In the genomic region with DNA sequence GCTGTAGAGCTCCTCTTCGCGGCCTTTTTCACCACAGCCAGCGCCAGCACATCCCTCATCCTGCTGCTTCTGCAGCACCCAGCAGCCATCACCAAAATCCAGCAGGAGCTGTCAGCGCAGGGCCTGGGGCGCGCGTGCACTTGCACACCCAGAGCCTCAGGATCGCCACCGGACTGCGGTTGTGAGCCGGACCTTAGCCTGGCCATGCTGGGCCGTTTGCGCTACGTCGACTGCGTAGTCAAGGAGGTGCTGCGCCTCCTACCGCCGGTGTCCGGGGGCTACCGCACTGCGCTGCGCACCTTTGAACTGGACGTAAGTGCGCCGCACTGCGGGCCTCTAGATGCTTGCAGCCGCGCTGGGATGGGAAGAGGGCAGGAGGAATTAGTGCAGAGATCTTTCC, we compare ENCODE assay signal across 10 mouse cellular contexts. TPM values are rescaled to one million over a fixed set of nuclear protein-coding genes. Genes with fewer than 3 reads are reported as not detected.
DNase-seq lines count a peak whose midpoint lies in the region; ATAC-seq and TF ChIP-seq lines count a peak whose summit lies in the region.
"Had no signal": no experiment of that assay in that cellular context is flagged by ENCODE, and none has a peak within 500 bp of the region (broad histone marks: within the 10 kb centered on the region; RNA-seq: fewer than 3 reads in every experiment).

No protein-coding gene starts in this region.

- intact Hi-C loops in heart, postnatal 14 days (cut with DNase I) = no loop called here

- peak overlapping the region; percentile 47 for H3K4me2 ChIP-seq in heart, embryonic 11.5 days
- peak overlapping the region; percentile 47 for H3K4me2 ChIP-seq in forebrain, embryonic 13.5 days

- no peak overlapping the region for H3K9ac ChIP-seq in heart, embryonic 11.5 days (ENCODE audit: low read depth, low read length)
- no peak overlapping the region for H3K9ac ChIP-seq in forebrain, embryonic 13.5 days

- ATAC-seq in heart, embryonic 11.5 days (replicated peaks; ENCODE audit: insufficient number of reproducible peaks, low FRiP score, low TSS enrichment) = no peak
- peak; percentile 23; the same call in 1 of the 2 replicates for ATAC-seq in forebrain, embryonic 13.5 days
- ATAC-seq in CD4-positive, CD25-positive, alpha-beta regulatory T cell, adult 4 months = no peak

- H3K4me3 ChIP-seq in heart, embryonic 11.5 days (ENCODE audit: low read depth, low read length) = peak overlapping the region; percentile 17; the same call in 1 of the 2 replicates
- peak overlapping the region; percentile 11 for H3K4me3 ChIP-seq in forebrain, embryonic 13.5 days
- H3K4me3 ChIP-seq in thymus, adult 2 months (ENCODE audit: control insufficient read depth, insufficient read depth, low read length) = no peak overlapping the region

- peaks cover 14% of the 10 kb centered on the region for H3K4me1 ChIP-seq in heart, embryonic 11.5 days (ENCODE audit: control insufficient read depth, insufficient read depth, low read length)
- H3K4me1 ChIP-seq in forebrain, embryonic 13.5 days = peaks cover 23% of the 10 kb centered on the region
- H3K4me1 ChIP-seq in thymus, adult 2 months (replicated peaks; ENCODE audit: control insufficient read depth, insufficient read depth, low read length) = no peaks in the 10 kb centered on the region

- no peak for DNase-seq in heart, postnatal 14 days
- DNase-seq in ES-CJ7 (ENCODE audit: low read depth, low spot score) = peak; percentile 71
- DNase-seq in lung, postnatal 14 days = peak; percentile 10
- DNase-seq in thymus, adult 2 months = no peak
- no peak for DNase-seq in right cerebral cortex, postnatal 14 days
- DNase-seq: thymus, adult 18-20 months had no signal

- TF ChIP-seq POLR2A in thymus, adult 2 months (IDR thresholded peaks at IDR 0.05; ENCODE audit: control insufficient read depth, extremely low read depth, insufficient read depth, low read length, poor library complexity) = no peak

- TF ChIP-seq CTCF in thymus, adult 2 months (IDR thresholded peaks at IDR 0.05; ENCODE audit: borderline replicate concordance, control insufficient read depth, extremely low read depth, insufficient read depth, low read length, poor library complexity) = no peak

- no peaks in the 10 kb centered on the region for H3K9me3 ChIP-seq in heart, embryonic 11.5 days (replicated peaks; ENCODE audit: control insufficient read depth, low read length)
- no peaks in the 10 kb centered on the region for H3K9me3 ChIP-seq in forebrain, embryonic 13.5 days (replicated peaks)

- no peak overlapping the region for H3K27ac ChIP-seq in heart, embryonic 11.5 days (ENCODE audit: low read depth, low read length)
- no peak overlapping the region for H3K27ac ChIP-seq in forebrain, embryonic 13.5 days
- H3K27ac ChIP-seq in thymus, adult 2 months (ENCODE audit: control insufficient read depth, insufficient read depth, low read length) = no peak overlapping the region

- 6% methylated on average over 29 of the region's 29 CpGs for WGBS in heart, embryonic 11.5 days (ENCODE audit: insufficient replicate concordance)
- WGBS in forebrain, embryonic 13.5 days = 1% methylated on average over 29 of the region's 29 CpGs
- 84% methylated on average over 29 of the region's 29 CpGs for WGBS in thymus, adult 2 months

- peaks cover 100% of the 10 kb centered on the region for H3K27me3 ChIP-seq in heart, embryonic 11.5 days (ENCODE audit: control insufficient read depth, insufficient read depth, low read length)
- H3K27me3 ChIP-seq in forebrain, embryonic 13.5 days = peaks cover 100% of the 10 kb centered on the region
- H3K27me3 ChIP-seq in thymus, adult 2 months (ENCODE audit: control insufficient read depth, insufficient read depth, low read length) = no peaks in the 10 kb centered on the region; the same call in 1 of the 2 replicates

- H3K36me3 ChIP-seq in heart, embryonic 11.5 days (ENCODE audit: control insufficient read depth, insufficient read depth, low read length) = no peaks in the 10 kb centered on the region
- no peaks in the 10 kb centered on the region for H3K36me3 ChIP-seq in forebrain, embryonic 13.5 days (ENCODE audit: poor library complexity, severe bottlenecking)
- H3K36me3 ChIP-seq in thymus, adult 2 months (ENCODE audit: control insufficient read depth, insufficient read depth, low read length) = no peaks in the 10 kb centered on the region

RNA-seq across cellular contexts. Expression of gene Cyp26c1, which starts 5.3 kb away (rescaled TPM):
- polyA plus RNA-seq in heart, embryonic 11.5 days (2014; fragmentation: Nextera tagmentation; extraction: Ambion mirVana) = not detected in 2 replicates
- under 1 TPM in 1 of 2 experiments, not detected in 1; 0.12 TPM for total RNA-seq in heart, postnatal 14 days (2021)
- polyA plus RNA-seq in forebrain, embryonic 13.5 days (2015; fragmentation: Nextera tagmentation; extraction: Ambion mirVana) = not detected in 2 replicates
- not detected for polyA plus RNA-seq in CD4-positive, CD25-positive, alpha-beta regulatory T cell, adult 4 months (2017; shearing (Covaris generic))
- polyA plus RNA-seq in thymus, adult 2 months (2012; rRNA removed) = 0.13 and 0.28 TPM in 2 replicates
- polyA plus RNA-seq: cortical plate, adult 2 months had no signal

RNA-seq across cellular contexts. Expression of gene Cyp26a1, which starts 6.9 kb away (rescaled TPM):
- 0.57 and 0.59 TPM in 2 replicates for polyA plus RNA-seq in heart, embryonic 11.5 days (2014; fragmentation: Nextera tagmentation; extraction: Ambion mirVana)
- under 1 TPM in 1 of 2 experiments, not detected in 1; 0.31 TPM for total RNA-seq in heart, postnatal 14 days (2021)
- 0.15 TPM in 1 of 2 replicates, not detected in the other for polyA plus RNA-seq in forebrain, embryonic 13.5 days (2015; fragmentation: Nextera tagmentation; extraction: Ambion mirVana)
- polyA plus RNA-seq in CD4-positive, CD25-positive, alpha-beta regulatory T cell, adult 4 months (2017; shearing (Covaris generic)) = not detected
- polyA plus RNA-seq in thymus, adult 2 months (2012; rRNA removed) = 2.3 and 2.8 TPM in 2 replicates

Comparison
In these comparisons a context has a peak if more than half of its experiments do, and no peak if none do; other contexts are left out.
1. DNase-seq: peak in ES-CJ7 (single experiment) and lung, postnatal 14 days (single experiment); none in heart, postnatal 14 days (0 of 2), thymus, adult 2 months (single experiment) and right cerebral cortex, postnatal 14 days (single experiment).